Mouse (Mus musculus) thymus, adult 2 months (tissue): ENCODE measurements around the gene Nt5dc1.

ENCODE experiments used
- CTCF ChIP-seq: fragments of 200-500 bp; IDR thresholded peaks from 2 replicates; pipeline ENCODE4 v1.5.1; 2012; ENCODE audit warnings: mild to moderate bottlenecking, control low read depth, low read length, moderate library complexity, borderline replicate concordance; ENCODE audit not compliant: control insufficient read depth, poor library complexity, insufficient read depth; ENCODE audit errors: extremely low read depth
- POLR2A ChIP-seq: fragments of 200-500 bp; IDR thresholded peaks from 2 replicates; pipeline ENCODE4 v1.6.1; 2012; ENCODE audit warnings: mild to moderate bottlenecking, low read length, control low read depth, moderate library complexity; ENCODE audit not compliant: control insufficient read depth, poor library complexity, insufficient read depth; ENCODE audit errors: extremely low read depth

- TF ChIP-seq CTCF (no peak), POLR2A (no peak)
These were observed 146.7 kb downstream of the Nt5dc1 start for GRCm38 (mm10) chr10:34271681-34272080.
